Comparison of ENCODE assay signal across 21 mouse cellular contexts in the genomic region with DNA sequence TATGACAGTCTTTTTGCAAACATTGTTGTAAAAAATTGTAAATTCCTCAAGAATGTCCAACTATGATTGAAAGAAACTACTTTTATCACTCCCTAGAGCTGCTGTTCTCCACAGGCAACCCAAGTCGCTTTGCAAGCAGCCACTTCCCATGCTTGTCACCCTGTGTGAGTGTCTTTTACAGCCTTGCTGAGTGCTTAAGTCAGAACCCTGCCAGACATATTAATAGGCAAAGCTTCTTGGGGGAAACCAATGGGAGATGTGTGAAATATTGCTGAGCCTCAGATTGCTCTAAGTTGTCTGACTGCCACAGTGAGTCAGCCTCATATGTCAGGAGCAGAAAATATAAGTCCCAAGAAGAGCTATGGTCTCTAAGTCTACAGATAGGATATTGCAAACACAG.
DNase-seq lines count a peak whose midpoint lies in the region; ATAC-seq and TF ChIP-seq lines count a peak whose summit lies in the region.
"Had no signal": no experiment of that assay in that cellular context is flagged by ENCODE, and none has a peak within 500 bp of the region (broad histone marks: within the 10 kb centered on the region; RNA-seq: fewer than 3 reads in every experiment).

No protein-coding gene starts in this region.

- peak; percentile 70 for DNase-seq in kidney, postnatal 0 days (ENCODE audit: low spot score)
- DNase-seq in kidney, adult 2 months = no peak
- peak; percentile 2 for DNase-seq in midbrain, postnatal 0 days (ENCODE audit: low spot score)
- peak; percentile 11 for DNase-seq in forelimb bud, embryonic 11.5 days (ENCODE audit: low read depth, low spot score)
- DNase-seq in retina, embryonic 14.5 days (ENCODE audit: low spot score) = peak; percentile 2
- DNase-seq in testis, postnatal 14 days (ENCODE audit: low spot score) = no peak
- DNase-seq: adrenal gland, adult 2 months; cerebellum, adult 18-20 months; gastrocnemius, adult 2 months; heart, postnatal 36 days; kidney, adult 18-20 months; lung, adult 18-20 months; thymus, adult 18-20 months; thymus, postnatal 36 days had no signal

- no peak overlapping the region for H3K4me2 ChIP-seq in kidney, postnatal 0 days (ENCODE audit: low read length)
- no peak overlapping the region for H3K4me2 ChIP-seq in midbrain, postnatal 0 days (ENCODE audit: low read depth, low read length, poor library complexity, severe bottlenecking)
- no peak overlapping the region for H3K4me2 ChIP-seq in midbrain, embryonic 16.5 days (ENCODE audit: low read length)
- H3K4me2 ChIP-seq: heart, embryonic 15.5 days; hindbrain, embryonic 13.5 days; liver, embryonic 12.5 days; midbrain, embryonic 15.5 days; stomach, embryonic 15.5 days had no signal

- no peak for TF ChIP-seq CTCF in kidney, postnatal 0 days (IDR thresholded peaks at IDR 0.05; ENCODE audit: low read depth)
- no peak for TF ChIP-seq CTCF in kidney, adult 2 months (conservative IDR thresholded peaks at IDR 0.05; ENCODE audit: insufficient read depth, insufficient read length, low read depth, low read length)
- no peak for TF ChIP-seq CTCF in midbrain, postnatal 0 days (IDR thresholded peaks at IDR 0.05)

- no peaks in the 10 kb centered on the region for H3K9me3 ChIP-seq in kidney, postnatal 0 days (replicated peaks; ENCODE audit: low read length)
- no peaks in the 10 kb centered on the region for H3K9me3 ChIP-seq in midbrain, postnatal 0 days (ENCODE audit: low read length)
- no peaks in the 10 kb centered on the region for H3K9me3 ChIP-seq in midbrain, embryonic 16.5 days (replicated peaks; ENCODE audit: control insufficient read depth, low read length, poor library complexity, severe bottlenecking)
- H3K9me3 ChIP-seq: heart, embryonic 15.5 days; hindbrain, embryonic 13.5 days; liver, embryonic 12.5 days; midbrain, embryonic 15.5 days; stomach, embryonic 15.5 days had no signal

- no peak overlapping the region for H3K9ac ChIP-seq in kidney, postnatal 0 days (ENCODE audit: low read depth, low read length)
- H3K9ac ChIP-seq in midbrain, postnatal 0 days (replicated peaks; ENCODE audit: low read length, poor library complexity, severe bottlenecking) = no peak overlapping the region
- no peak overlapping the region for H3K9ac ChIP-seq in midbrain, embryonic 16.5 days (ENCODE audit: low read depth, low read length)
- H3K9ac ChIP-seq: heart, embryonic 15.5 days; hindbrain, embryonic 13.5 days; liver, embryonic 12.5 days; midbrain, embryonic 15.5 days; stomach, embryonic 15.5 days had no signal

- H3K36me3 ChIP-seq in kidney, postnatal 0 days (ENCODE audit: insufficient read depth, low read length) = no peaks in the 10 kb centered on the region
- H3K36me3 ChIP-seq in kidney, adult 2 months (ENCODE audit: control insufficient read depth, insufficient read depth, low read length) = no peaks in the 10 kb centered on the region
- no peaks in the 10 kb centered on the region for H3K36me3 ChIP-seq in midbrain, postnatal 0 days (ENCODE audit: insufficient read depth, low read length)
- H3K36me3 ChIP-seq in midbrain, embryonic 16.5 days (ENCODE audit: control insufficient read depth, insufficient read depth, low read length) = no peaks in the 10 kb centered on the region
- H3K36me3 ChIP-seq: heart, embryonic 15.5 days; hindbrain, embryonic 13.5 days; liver, embryonic 12.5 days; midbrain, embryonic 15.5 days; stomach, embryonic 15.5 days had no signal

- ATAC-seq in kidney, postnatal 0 days (replicated peaks; ENCODE audit: low FRiP score, low read depth) = no peak
- ATAC-seq in midbrain, postnatal 0 days (ENCODE audit: low FRiP score) = no peak
- no peak for ATAC-seq in midbrain, embryonic 16.5 days
- ATAC-seq: forebrain, embryonic 16.5 days; liver, embryonic 12.5 days; midbrain, embryonic 15.5 days had no signal

- H3K4me1 ChIP-seq in kidney, postnatal 0 days (replicated peaks; ENCODE audit: insufficient read depth, low read length) = no peaks in the 10 kb centered on the region
- H3K4me1 ChIP-seq in kidney, adult 2 months (ENCODE audit: control insufficient read depth, insufficient read depth, low read length) = no peaks in the 10 kb centered on the region
- H3K4me1 ChIP-seq in midbrain, postnatal 0 days (ENCODE audit: insufficient read depth, low read length) = no peaks in the 10 kb centered on the region
- no peaks in the 10 kb centered on the region for H3K4me1 ChIP-seq in midbrain, embryonic 16.5 days (ENCODE audit: control insufficient read depth, insufficient read depth, low read length)
- H3K4me1 ChIP-seq: heart, embryonic 15.5 days; hindbrain, embryonic 13.5 days; liver, embryonic 12.5 days; midbrain, embryonic 15.5 days; stomach, embryonic 15.5 days had no signal

- no peak overlapping the region for H3K27ac ChIP-seq in kidney, postnatal 0 days
- no peak overlapping the region for H3K27ac ChIP-seq in kidney, adult 2 months (ENCODE audit: insufficient read depth, low read depth, low read length)
- H3K27ac ChIP-seq in midbrain, postnatal 0 days (ENCODE audit: low read depth, low read length) = no peak overlapping the region
- H3K27ac ChIP-seq in midbrain, embryonic 16.5 days (ENCODE audit: low read length) = no peak overlapping the region
- H3K27ac ChIP-seq: gastrocnemius, adult 2 months; heart, embryonic 15.5 days; hindbrain, embryonic 13.5 days; liver, embryonic 12.5 days; midbrain, embryonic 15.5 days; stomach, embryonic 15.5 days had no signal

- H3K27me3 ChIP-seq in kidney, postnatal 0 days (ENCODE audit: insufficient read depth, low read length) = no peaks in the 10 kb centered on the region
- H3K27me3 ChIP-seq in kidney, adult 2 months (replicated peaks; ENCODE audit: control insufficient read depth, insufficient read depth, low read length) = no peaks in the 10 kb centered on the region
- no peaks in the 10 kb centered on the region for H3K27me3 ChIP-seq in midbrain, postnatal 0 days (ENCODE audit: insufficient read depth, low read length)
- no peaks in the 10 kb centered on the region for H3K27me3 ChIP-seq in midbrain, embryonic 16.5 days (ENCODE audit: control insufficient read depth, insufficient read depth, low read depth, low read length)
- H3K27me3 ChIP-seq: heart, embryonic 15.5 days; hindbrain, embryonic 13.5 days; liver, embryonic 12.5 days; midbrain, embryonic 15.5 days; stomach, embryonic 15.5 days had no signal

- TF ChIP-seq POLR2A in kidney, adult 2 months (IDR thresholded peaks at IDR 0.05; ENCODE audit: low read depth, low read length) = no peak

- no peak overlapping the region for H3K4me3 ChIP-seq in kidney, postnatal 0 days (replicated peaks; ENCODE audit: low read depth, low read length)
- no peak overlapping the region for H3K4me3 ChIP-seq in kidney, adult 2 months (ENCODE audit: insufficient read depth, low read depth, low read length)
- H3K4me3 ChIP-seq in midbrain, postnatal 0 days (ENCODE audit: low read depth, low read length) = no peak overlapping the region
- no peak overlapping the region for H3K4me3 ChIP-seq in midbrain, embryonic 16.5 days (ENCODE audit: low read depth, low read length)
- H3K4me3 ChIP-seq: gastrocnemius, adult 2 months; heart, embryonic 15.5 days; hindbrain, embryonic 13.5 days; liver, embryonic 12.5 days; midbrain, embryonic 15.5 days; stomach, embryonic 15.5 days had no signal

- WGBS in kidney, postnatal 0 days = 44% methylated on average over 1 of the region's 1 CpGs
- 73% methylated on average over 1 of the region's 1 CpGs for WGBS in kidney, adult 2 months
- WGBS in midbrain, postnatal 0 days = 56% methylated on average over 1 of the region's 1 CpGs
- WGBS in midbrain, embryonic 16.5 days = 63% methylated on average over 1 of the region's 1 CpGs

Comparison
In these comparisons a context has a peak if more than half of its experiments do, and no peak if none do; other contexts are left out.
1. DNase-seq: peak in kidney, postnatal 0 days (single experiment), midbrain, postnatal 0 days (single experiment), forelimb bud, embryonic 11.5 days (single experiment) and retina, embryonic 14.5 days (single experiment); none in kidney, adult 2 months (single experiment) and testis, postnatal 14 days (single experiment).